Mouse (Mus musculus) heart, adult 2 months (tissue): Measurements from ENCODE around the gene Fbxw7. TPM values are rescaled to one million over a fixed set of nuclear protein-coding genes. Genes with fewer than 3 reads are reported as not detected.
A peak's percentile ranks its signal among the peaks of the same experiment; 100 is the strongest.

Experiments
- DNase-seq, 2 experiments: peaks; one replicate each; pipeline ENCODE4 v3.0.0; 2021
- H3K27ac ChIP-seq: fragments of 200-600 bp; 2 replicates; pipeline ENCODE4 v1.8.1; 2022
- H3K27me3 ChIP-seq: fragments of 200-500 bp; 2 replicates; pipeline ENCODE4 v1.6.1; 2012; ENCODE audit warnings: mild to moderate bottlenecking, low read length, inconsistent platforms, mixed read lengths; ENCODE audit not compliant: control insufficient read depth, insufficient read depth
- H3K36me3 ChIP-seq: fragments of 200-500 bp; 2 replicates; pipeline ENCODE4 v1.6.1; 2012; ENCODE audit warnings: low read length, inconsistent platforms; ENCODE audit not compliant: control insufficient read depth, insufficient read depth
- H3K4me1 ChIP-seq: fragments of 200-500 bp; 2 replicates; pipeline ENCODE4 v1.6.1; 2011; ENCODE audit warnings: low read length; ENCODE audit not compliant: control insufficient read depth, insufficient read depth
- H3K4me3 ChIP-seq: fragments of 200-600 bp; 2 replicates; pipeline ENCODE4 v1.8.1; 2022
- H3K79me2 ChIP-seq: fragments of 200-500 bp; replicated peaks from 2 replicates; pipeline ENCODE4 v1.6.1; 2012; ENCODE audit warnings: mild to moderate bottlenecking, inconsistent platforms, low read length, moderate library complexity, mixed read lengths; ENCODE audit not compliant: control insufficient read depth, insufficient read depth
- H3K9ac ChIP-seq: fragments of 200-500 bp; 2 replicates; pipeline ENCODE4 v1.6.1; 2012; ENCODE audit warnings: low read depth, mild to moderate bottlenecking, control low read depth, inconsistent platforms, low read length, mixed read lengths
- CTCF ChIP-seq: fragments of 200-600 bp; IDR thresholded peaks from 2 replicates; pipeline ENCODE4 v1.8.1; 2022; ENCODE audit warnings: antibody characterized with exemption, mild to moderate bottlenecking, moderate library complexity
- EP300 ChIP-seq: fragments of 200-500 bp; IDR thresholded peaks from 2 replicates; pipeline ENCODE4 v1.6.1; 2011; ENCODE audit warnings: low read depth, low read length, control low read depth; ENCODE audit not compliant: insufficient read depth
- POLR2A ChIP-seq: fragments of 200-500 bp; IDR thresholded peaks from 2 replicates; pipeline ENCODE4 v1.6.1; 2011; ENCODE audit warnings: mild to moderate bottlenecking, low read depth, low read length, control low read depth; ENCODE audit not compliant: insufficient read depth
- WGBS: fragments of 180-500 bp; shearing (Covaris S2); methylation state at CpG from one replicate; pipeline ENCODE4 v1.1.7; 2018; 5-methylcytosine and 5-hydroxymethylcytosine counted together
- intact Hi-C: fragments of 180-260 bp; cut with DNase I; formaldehyde crosslinking; loops from one replicate; pipeline ENCODE4 v1.15.1; 2025
- polyA plus RNA-seq: library from polyadenylated mRNA; depleted of rRNA; stranded (reverse); fragments of >200 nt; gene quantifications from 2 replicates; pipeline ENCODE4 v1.2.3, GENCODE M21; 2012
- total RNA-seq, 2 experiments: library from RNA; stranded (reverse); gene quantifications; 2 replicates each; pipeline ENCODE4 v1.2.3; 2021

Gene Fbxw7
- total and polyA plus RNA-seq, 3 experiments: 14.3 to 44.9 (median 42.8) TPM

DNA sequence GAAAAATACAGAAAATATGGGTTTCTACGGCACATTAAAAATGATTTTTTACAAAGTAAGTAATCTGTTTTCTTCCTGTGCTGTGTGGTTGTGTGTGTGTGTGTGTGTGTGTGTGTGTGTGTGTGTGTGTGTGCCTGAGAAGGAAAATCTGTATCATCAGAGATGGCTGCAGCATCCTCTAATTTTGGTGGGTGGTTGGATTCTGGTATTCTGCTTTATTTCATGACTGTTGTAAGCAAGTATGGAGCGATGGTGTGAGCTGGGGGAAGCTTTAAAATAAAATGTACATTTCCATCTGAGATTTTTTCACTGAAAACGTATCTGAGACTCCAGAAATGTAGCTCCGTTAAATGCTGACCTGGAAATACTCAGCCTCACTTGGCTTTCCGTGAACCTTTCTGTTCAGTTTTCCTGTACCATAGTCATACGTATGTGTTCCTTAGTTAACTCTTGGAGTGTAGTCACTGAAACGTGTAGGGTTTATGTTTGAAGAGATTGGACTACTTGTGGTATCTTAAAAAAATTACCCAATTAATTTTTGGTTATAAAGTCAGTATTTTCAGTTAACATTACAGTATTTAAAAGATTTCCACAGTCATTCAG is 137.6 kb downstream of the Fbxw7 start:
- H3K27me3 ChIP-seq: no peaks in the 10 kb centered on the region
- H3K36me3 ChIP-seq: peaks cover 6% of the 10 kb centered on the region
- H3K4me3 ChIP-seq: peak overlapping the region; percentile 20
- H3K4me1 ChIP-seq: peaks cover 2% of the 10 kb centered on the region
- TF ChIP-seq POLR2A (no peak), CTCF (no peak), EP300 (no peak)
- no peak overlapping the region; the same call in 1 of the 2 replicates for H3K9ac ChIP-seq
- WGBS: 61% methylated on average over 7 of the region's 7 CpGs
- no peak for DNase-seq
- peak overlapping the region; percentile 59 for H3K27ac ChIP-seq
- H3K79me2 ChIP-seq: no peaks in the 10 kb centered on the region; the same call in 1 of the 2 replicates
- intact Hi-C loops: no loop called here

GRCm38 (mm10) chr3:84955011-84955775 is 140.1 kb downstream of the Fbxw7 start:
- WGBS: 88% methylated on average over 8 of the region's 8 CpGs

DNA sequence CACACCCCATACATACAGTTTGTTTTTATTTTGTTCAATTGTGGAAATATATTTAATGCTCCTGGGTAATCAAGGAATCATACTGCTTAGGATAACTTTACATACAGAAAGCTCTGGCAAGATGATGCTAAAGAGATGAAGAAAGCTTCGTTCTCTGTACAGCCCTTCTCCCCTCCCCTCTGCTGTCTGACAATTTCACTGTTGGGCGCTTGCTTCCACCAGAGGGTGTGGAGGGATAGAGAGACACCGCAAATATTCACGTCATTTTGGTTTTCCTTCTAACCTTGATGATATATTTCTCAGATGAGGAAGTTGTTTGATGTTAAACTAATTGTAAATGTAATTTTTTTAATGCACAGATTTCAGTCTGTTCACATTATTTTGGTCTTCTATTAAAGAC is 140.8 kb downstream of the Fbxw7 start:
- H3K27ac ChIP-seq: no peak overlapping the region
- no peak overlapping the region for H3K4me3 ChIP-seq
- TF ChIP-seq CTCF: peak; percentile 19
- no peak for TF ChIP-seq EP300
- no peak for TF ChIP-seq POLR2A
- no peak for DNase-seq
- intact Hi-C loops: no loop called here
- no peaks in the 10 kb centered on the region for H3K27me3 ChIP-seq
- peaks cover 3% of the 10 kb centered on the region for H3K36me3 ChIP-seq
- H3K9ac ChIP-seq: no peak overlapping the region
- WGBS: 80% methylated on average over 4 of the region's 4 CpGs
- H3K4me1 ChIP-seq: no peaks in the 10 kb centered on the region; the same call in none of the 2 replicates
- peaks cover 1% of the 10 kb centered on the region; the same call in 1 of the 2 replicates for H3K79me2 ChIP-seq

More at GRCm38 (mm10) chr3:84955011-84955775, 140.1 kb downstream of the Fbxw7 start:
- Histone ChIP-seq H3K27me3 (no peaks in the 10 kb centered on the region), H3K9ac (no peak overlapping the region), H3K36me3 (peaks cover 3% of the 10 kb centered on the region), H3K79me2 (peaks cover 1% of the 10 kb centered on the region; the same call in 1 of the 2 replicates), H3K4me3 (no peak overlapping the region), H3K27ac (no peak overlapping the region), H3K4me1 (no peaks in the 10 kb centered on the region; the same call in none of the 2 replicates)
- no peak for TF ChIP-seq CTCF
- TF ChIP-seq EP300: no peak
- TF ChIP-seq POLR2A: no peak
- DNase-seq: no peak
- intact Hi-C loops: no loop called here

DNA sequence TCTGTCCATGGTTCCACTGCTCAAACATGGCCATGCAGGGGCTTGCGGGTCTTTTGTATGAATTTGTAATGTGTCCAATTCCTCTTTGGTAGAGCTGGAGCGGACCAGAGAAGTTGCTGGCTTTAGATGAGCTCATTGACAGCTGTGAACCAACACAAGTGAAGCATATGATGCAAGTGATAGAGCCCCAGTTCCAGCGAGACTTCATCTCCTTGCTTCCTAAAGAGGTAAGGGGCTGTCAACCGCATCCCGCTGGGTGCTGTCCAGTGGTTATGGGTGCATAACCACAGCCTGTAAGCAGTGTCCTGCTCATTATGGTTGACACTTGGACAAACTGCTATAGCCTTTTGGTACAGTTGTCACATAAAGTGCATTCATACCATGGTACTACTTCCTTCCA is 150.1 kb downstream of the Fbxw7 start:
- no peaks in the 10 kb centered on the region for H3K27me3 ChIP-seq
- 94% methylated on average over 5 of the region's 5 CpGs for WGBS
- no peak for TF ChIP-seq EP300
- TF ChIP-seq POLR2A: no peak
- no peak for TF ChIP-seq CTCF
- H3K36me3 ChIP-seq: peaks cover 15% of the 10 kb centered on the region
- peaks cover 2% of the 10 kb centered on the region for H3K79me2 ChIP-seq
- no peak for DNase-seq
- H3K9ac ChIP-seq: no peak overlapping the region
- H3K27ac ChIP-seq: no peak overlapping the region
- intact Hi-C loops: no loop called here
- peaks cover 2% of the 10 kb centered on the region; the same call in 1 of the 2 replicates for H3K4me1 ChIP-seq
- H3K4me3 ChIP-seq: no peak overlapping the region

DNA sequence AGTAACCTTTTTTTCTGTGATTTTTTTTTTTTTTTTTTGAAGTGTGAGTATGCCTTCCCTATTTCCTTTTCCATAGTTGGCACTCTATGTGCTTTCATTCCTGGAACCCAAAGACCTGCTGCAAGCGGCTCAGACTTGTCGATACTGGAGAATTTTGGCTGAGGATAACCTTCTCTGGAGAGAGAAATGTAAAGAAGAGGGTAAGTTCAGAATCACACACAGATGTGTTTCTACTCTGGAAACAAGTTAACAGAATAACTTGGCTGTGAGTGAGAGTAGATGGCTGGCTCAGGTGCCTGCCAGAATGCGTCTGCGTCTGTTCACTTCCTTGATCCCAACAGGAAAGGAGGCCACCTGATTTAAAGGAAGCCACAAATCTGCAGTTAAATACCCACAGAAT is 152.3 kb downstream of the Fbxw7 start:
- peaks cover 15% of the 10 kb centered on the region for H3K36me3 ChIP-seq
- no peak for DNase-seq
- no peaks in the 10 kb centered on the region; the same call in 1 of the 2 replicates for H3K79me2 ChIP-seq
- intact Hi-C loops: no loop called here
- H3K27me3 ChIP-seq: no peaks in the 10 kb centered on the region
- no peak overlapping the region for H3K9ac ChIP-seq
- H3K27ac ChIP-seq: no peak overlapping the region
- 65% methylated on average over 4 of the region's 4 CpGs for WGBS
- no peak for TF ChIP-seq POLR2A
- H3K4me3 ChIP-seq: no peak overlapping the region
- H3K4me1 ChIP-seq: no peaks in the 10 kb centered on the region

GRCm38 (mm10) chr3:84971561-84971960 is 156.5 kb downstream of the Fbxw7 start:
- no peaks in the 10 kb centered on the region for H3K27me3 ChIP-seq
- 79% methylated on average over 5 of the region's 5 CpGs for WGBS
- no peaks in the 10 kb centered on the region for H3K4me1 ChIP-seq
- intact Hi-C loops: no loop called here
- no peak for DNase-seq
- no peak overlapping the region for H3K4me3 ChIP-seq
- H3K36me3 ChIP-seq: peaks cover 17% of the 10 kb centered on the region
- H3K9ac ChIP-seq: no peak overlapping the region
- TF ChIP-seq POLR2A (no peak), CTCF (no peak), EP300 (no peak)
- H3K79me2 ChIP-seq: no peaks in the 10 kb centered on the region; the same call in 1 of the 2 replicates
- H3K27ac ChIP-seq: no peak overlapping the region
